Mouse (Mus musculus) testis, adult 2 months (tissue): Measurements from ENCODE around the gene Rnf43.

Experiments used
- CTCF ChIP-seq: fragments of 200-500 bp; IDR thresholded peaks from 2 replicates; pipeline ENCODE4 v1.5.1; 2012; ENCODE audit warnings: low read depth, mild to moderate bottlenecking, inconsistent platforms, low read length, moderate library complexity; ENCODE audit not compliant: control insufficient read depth, insufficient read depth, insufficient replicate concordance
- POLR2A ChIP-seq: fragments of 200-500 bp; IDR thresholded peaks from 2 replicates; pipeline ENCODE4 v1.6.1; 2012; ENCODE audit warnings: low read depth, mild to moderate bottlenecking, inconsistent platforms, low read length, moderate library complexity; ENCODE audit not compliant: control insufficient read depth

DNA sequence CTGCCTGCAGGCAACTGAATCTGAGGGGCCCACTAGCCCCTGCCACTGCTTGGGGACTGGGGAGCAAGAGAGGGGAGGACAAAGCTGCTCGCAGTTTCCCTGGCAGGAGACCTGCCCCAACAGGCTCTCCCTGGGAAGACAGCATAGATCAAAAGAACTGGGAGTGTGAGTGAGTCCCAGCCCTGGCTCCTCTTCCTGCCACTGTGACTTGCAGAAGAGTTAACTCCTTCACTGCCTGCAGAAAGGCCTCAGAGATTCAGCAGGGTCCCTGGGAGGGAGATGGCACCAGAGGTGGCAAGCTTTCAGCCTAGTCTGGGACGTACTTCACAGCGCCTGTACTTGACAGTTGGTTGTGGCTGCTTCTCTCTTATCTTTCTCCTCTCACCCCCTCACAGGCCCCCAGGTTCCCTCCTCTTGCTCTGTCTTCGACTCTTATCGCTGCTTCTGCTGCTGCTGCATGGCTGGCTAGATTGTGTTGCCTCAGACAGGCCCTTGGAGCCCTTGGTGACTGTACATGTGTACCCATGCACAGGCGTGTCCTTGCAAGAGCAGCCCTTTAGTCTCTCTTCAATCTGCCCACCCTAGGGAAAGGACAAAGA lies 63.5 kb downstream of the Rnf43 start:
- TF ChIP-seq POLR2A = no peak
- no peak for TF ChIP-seq CTCF
